Mouse (Mus musculus) lung, postnatal 4 days (tissue): ENCODE results near the gene Tmem79.

Experiments
- DNase-seq, 2 experiments: peaks; one replicate each; pipeline ENCODE4 v3.0.0; 2021

The Tmem79 gene

GRCm38 (mm10) chr3:88281141-88281916 lies 54.6 kb downstream of the Tmem79 start:
- DNase-seq, result peak; percentile 64 to 81

GRCm38 (mm10) chr3:88280035-88280434 lies 55.9 kb downstream of the Tmem79 start:
- no peak for DNase-seq
